Mouse (Mus musculus) forebrain, embryonic 13.5 days (tissue): ENCODE measurements around the gene Plbd1. TPM values are rescaled to one million over a fixed set of nuclear protein-coding genes. Genes with fewer than 3 reads are reported as not detected.

Experiments used
- ATAC-seq: fragments of 200-750 bp; cut with Nextera tagmentation; 2 replicates; pipeline ENCODE4 v1.8.0; 2017
- H3K27ac ChIP-seq: fragments of 300-500 bp; sonication (generic); 2 replicates; pipeline ENCODE4 v1.5.1; 2015; ENCODE audit warnings: inconsistent platforms, mild to moderate bottlenecking, moderate library complexity
- H3K27me3 ChIP-seq: fragments of 300-500 bp; sonication (generic); 2 replicates; pipeline ENCODE4 v1.6.1; 2015; ENCODE audit warnings: mild to moderate bottlenecking, inconsistent platforms
- H3K36me3 ChIP-seq: fragments of 300-500 bp; sonication (generic); 2 replicates; pipeline ENCODE4 v1.6.1; 2015; ENCODE audit warnings: mild to moderate bottlenecking, inconsistent platforms; ENCODE audit not compliant: poor library complexity, severe bottlenecking
- H3K4me1 ChIP-seq: fragments of 300-500 bp; sonication (generic); 2 replicates; pipeline ENCODE4 v1.6.1; 2015; ENCODE audit warnings: inconsistent platforms
- H3K4me2 ChIP-seq: fragments of 300-500 bp; sonication (generic); 2 replicates; pipeline ENCODE4 v1.6.1; 2015; ENCODE audit warnings: inconsistent platforms, mild to moderate bottlenecking, moderate library complexity
- H3K4me3 ChIP-seq: fragments of 300-500 bp; sonication (generic); 2 replicates; pipeline ENCODE4 v1.5.1; 2015; ENCODE audit warnings: mild to moderate bottlenecking, inconsistent platforms
- H3K9ac ChIP-seq: fragments of 300-500 bp; sonication (generic); 2 replicates; pipeline ENCODE4 v1.6.1; 2015; ENCODE audit warnings: mild to moderate bottlenecking, inconsistent platforms
- H3K9me3 ChIP-seq: fragments of 300-500 bp; sonication (generic); replicated peaks from 2 replicates; pipeline ENCODE4 v1.6.1; 2016; ENCODE audit warnings: inconsistent platforms
- WGBS: fragments of 180-500 bp; shearing (Covaris S2); methylation state at CpG from one replicate; pipeline ENCODE4 v1.1.7; 2015; 5-methylcytosine and 5-hydroxymethylcytosine counted together
- polyA plus RNA-seq: library from polyadenylated mRNA; unstranded; fragments of >200 nt; fragmentation: Nextera tagmentation; extraction: Ambion mirVana; gene quantifications from 2 replicates; pipeline ENCODE4 v1.2.1, GENCODE M21; 2015

Gene Plbd1
- polyA plus RNA-seq, 1 experiment from 2014 or later: 0.28 TPM

- no peak overlapping the region for H3K27ac ChIP-seq
- no peaks in the 10 kb centered on the region for H3K27me3 ChIP-seq
- peaks cover 41% of the 10 kb centered on the region for H3K36me3 ChIP-seq
- WGBS: 96% methylated on average over 3 of the region's 3 CpGs
- H3K4me3 ChIP-seq: no peak overlapping the region
- H3K9me3 ChIP-seq: no peaks in the 10 kb centered on the region; the same call in 1 of the 2 replicates
- H3K4me1 ChIP-seq: no peaks in the 10 kb centered on the region
- ATAC-seq: no peak
- no peak overlapping the region for H3K9ac ChIP-seq
- no peak overlapping the region for H3K4me2 ChIP-seq
Measured at GRCm38 (mm10) chr6:136612312-136612711, 49.4 kb downstream of the Plbd1 start.

- no peaks in the 10 kb centered on the region for H3K4me1 ChIP-seq
- ATAC-seq: 0 out of 2 replicates have a peak, but pooled peaks have one; percentile 22
- 92% methylated on average over 17 of the region's 17 CpGs for WGBS
- H3K4me2 ChIP-seq: no peak overlapping the region
- H3K9ac ChIP-seq: no peak overlapping the region
- H3K27ac ChIP-seq: no peak overlapping the region
- no peak overlapping the region for H3K4me3 ChIP-seq
- H3K27me3 ChIP-seq: no peaks in the 10 kb centered on the region
- H3K9me3 ChIP-seq: no peaks in the 10 kb centered on the region; the same call in 1 of the 2 replicates
- peaks cover 48% of the 10 kb centered on the region for H3K36me3 ChIP-seq
Measured at GRCm38 (mm10) chr6:136611351-136612215, 50.1 kb downstream of the Plbd1 start.

GRCm38 (mm10) chr6:136602601-136603000 lies 59.1 kb downstream of the Plbd1 start:
- Histone ChIP-seq H3K4me3 (no peak overlapping the region), H3K9ac (no peak overlapping the region), H3K27ac (no peak overlapping the region), H3K4me1 (no peaks in the 10 kb centered on the region), H3K27me3 (no peaks in the 10 kb centered on the region), H3K4me2 (no peak overlapping the region), H3K9me3 (no peaks in the 10 kb centered on the region), H3K36me3 (peaks cover 82% of the 10 kb centered on the region)
- no peak for ATAC-seq
- 94% methylated on average over 7 of the region's 7 CpGs for WGBS

GRCm38 (mm10) chr6:136594541-136594940 lies 67.2 kb downstream of the Plbd1 start:
- Histone ChIP-seq H3K4me3 (no peak overlapping the region), H3K27ac (no peak overlapping the region), H3K9ac (no peak overlapping the region), H3K36me3 (peaks cover 68% of the 10 kb centered on the region), H3K9me3 (no peaks in the 10 kb centered on the region), H3K4me1 (no peaks in the 10 kb centered on the region), H3K4me2 (no peak overlapping the region), H3K27me3 (no peaks in the 10 kb centered on the region)
- ATAC-seq: no peak
- 94% methylated on average over 4 of the region's 4 CpGs for WGBS

GRCm38 (mm10) chr6:136590739-136591138 lies 71.0 kb downstream of the Plbd1 start:
- no peaks in the 10 kb centered on the region for H3K4me1 ChIP-seq
- H3K27me3 ChIP-seq: no peaks in the 10 kb centered on the region
- no peak overlapping the region for H3K27ac ChIP-seq
- no peak overlapping the region for H3K9ac ChIP-seq
- peaks cover 70% of the 10 kb centered on the region for H3K36me3 ChIP-seq
- no peaks in the 10 kb centered on the region for H3K9me3 ChIP-seq
- peak; percentile 55; the same call in 1 of the 2 replicates for ATAC-seq
- whole genome bisulfite sequencing: 95% methylated on average over 4 of the region's 4 CpGs
- H3K4me2 ChIP-seq: no peak overlapping the region
- H3K4me3 ChIP-seq: no peak overlapping the region

- H3K36me3 ChIP-seq: peaks cover 83% of the 10 kb centered on the region
Measured at GRCm38 (mm10) chr6:136566002-136566401, 95.7 kb downstream of the Plbd1 start.

More at GRCm38 (mm10) chr6:136566002-136566401, 95.7 kb downstream of the Plbd1 start:
- H3K4me2 ChIP-seq: no peak overlapping the region
- no peaks in the 10 kb centered on the region for H3K4me1 ChIP-seq
- WGBS: 91% methylated on average over 5 of the region's 5 CpGs
- ATAC-seq: no peak
- peaks cover 5% of the 10 kb centered on the region for H3K9me3 ChIP-seq
- no peak overlapping the region for H3K27ac ChIP-seq
- H3K4me3 ChIP-seq: no peak overlapping the region
- H3K9ac ChIP-seq: no peak overlapping the region
- no peaks in the 10 kb centered on the region for H3K27me3 ChIP-seq

Other genes starting within 250 kb of the Plbd1 start
- gene E330021D16Rik, start 246.4 kb downstream of the Plbd1 start, polyA plus RNA-seq: not detected in 2 replicates
- gene Atf7ip, start 155.8 kb downstream of the Plbd1 start, polyA plus RNA-seq: 47.3 and 56.6 TPM in 2 replicates
- gene Gucy2c, start 119.8 kb upstream of the Plbd1 start, polyA plus RNA-seq: 0.13 TPM in 2 replicates
- gene Hist4h4, start 142.5 kb upstream of the Plbd1 start, polyA plus RNA-seq: 0.97 and 1.2 TPM in 2 replicates
- 125 and 140 TPM in 2 replicates for gene H2afj, start 146.3 kb upstream of the Plbd1 start, polyA plus RNA-seq
- 0.85 and 1.9 TPM in 2 replicates for gene BC049715, start 165.7 kb upstream of the Plbd1 start, polyA plus RNA-seq
- gene Wbp11, start 166.3 kb upstream of the Plbd1 start, polyA plus RNA-seq: 94.5 and 98.8 TPM in 2 replicates
- not detected in 2 replicates for gene Smco3, start 173.5 kb upstream of the Plbd1 start, polyA plus RNA-seq
- gene Art4, start 195.8 kb upstream of the Plbd1 start, polyA plus RNA-seq: 0.08 TPM in 1 of 2 replicates, not detected in the other
- gene Mgp, start 213.9 kb upstream of the Plbd1 start, polyA plus RNA-seq: 3.0 and 3.3 TPM in 2 replicates